Mouse (Mus musculus): ENCODE measurements around the gene Slc26a6. TPM values are rescaled to one million over a fixed set of nuclear protein-coding genes. Genes with fewer than 3 reads are reported as not detected.
A peak's percentile ranks its signal among the peaks of the same experiment; 100 is the strongest.

Gene Slc26a6
- polyA plus RNA-seq (2017; shearing (Covaris generic)), result 10 to 100 TPM in 1 of 3 experiments, 1 to 10 TPM in 2; 7.3 to 12.6 (median 8.2) TPM

DNA sequence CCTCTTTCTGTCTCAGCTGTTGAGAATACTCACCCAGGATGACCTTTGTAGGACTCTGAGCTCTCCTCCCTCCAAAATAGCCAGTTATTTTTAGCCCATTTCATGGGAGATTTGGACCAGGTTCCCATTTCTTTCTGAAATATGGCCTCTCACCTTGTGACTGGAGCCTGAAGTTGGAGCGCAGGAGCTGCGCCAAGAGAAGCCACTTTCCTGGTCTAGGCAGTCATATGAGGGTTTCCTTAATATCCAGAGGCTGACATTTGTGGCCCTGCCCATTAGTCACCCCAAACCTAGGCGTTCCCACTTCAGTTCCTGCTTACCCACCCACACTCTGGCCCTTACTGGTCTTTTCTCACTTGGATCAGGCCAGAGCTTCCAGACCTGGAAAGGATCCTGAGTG, at the start of gene Slc26a6:
Gene Slc26a6 (plus strand): TSS at position 308 of the 400 bp plus-strand sequence.
- no peak for ATAC-seq

DNA sequence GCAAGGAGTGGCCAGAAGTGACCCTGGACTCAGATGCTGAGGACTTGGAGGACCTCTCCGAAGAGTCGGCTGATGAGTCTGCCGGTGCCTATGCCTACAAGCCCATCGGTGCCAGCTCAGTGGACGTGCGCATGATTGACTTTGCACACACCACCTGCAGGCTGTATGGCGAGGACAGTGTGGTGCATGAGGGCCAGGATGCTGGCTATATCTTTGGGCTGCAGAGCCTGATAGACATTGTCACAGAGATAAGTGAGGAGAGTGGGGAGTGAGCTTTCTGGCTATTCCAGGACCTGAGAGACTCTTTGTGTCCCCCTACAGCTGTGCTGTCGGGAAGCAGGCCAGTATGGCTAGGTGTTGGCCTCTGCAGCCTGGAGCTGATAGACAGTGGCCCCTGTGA, 47.3 kb upstream of the Slc26a6 start:
- no peak for ATAC-seq

DNA sequence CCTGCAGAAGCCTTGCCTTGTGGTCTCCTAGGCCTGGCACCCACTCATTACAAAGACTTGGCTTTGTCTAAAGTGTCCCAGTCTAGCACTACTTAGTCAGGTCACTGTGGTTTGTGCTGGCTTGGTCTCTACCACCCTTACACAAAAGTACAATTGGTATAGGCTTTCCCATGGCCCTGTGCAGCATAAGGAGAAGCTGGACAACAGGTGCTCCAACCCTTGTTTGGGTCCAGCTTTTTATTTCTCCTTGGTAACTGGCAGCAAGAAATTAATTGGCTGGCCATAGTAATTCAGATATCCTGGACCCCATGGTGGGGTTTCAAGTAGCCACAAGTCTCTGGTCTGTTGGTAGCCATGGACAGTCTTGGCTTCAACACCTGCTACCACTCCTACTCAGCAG, 46.7 kb upstream of the Slc26a6 start:
- no peak for ATAC-seq

DNA sequence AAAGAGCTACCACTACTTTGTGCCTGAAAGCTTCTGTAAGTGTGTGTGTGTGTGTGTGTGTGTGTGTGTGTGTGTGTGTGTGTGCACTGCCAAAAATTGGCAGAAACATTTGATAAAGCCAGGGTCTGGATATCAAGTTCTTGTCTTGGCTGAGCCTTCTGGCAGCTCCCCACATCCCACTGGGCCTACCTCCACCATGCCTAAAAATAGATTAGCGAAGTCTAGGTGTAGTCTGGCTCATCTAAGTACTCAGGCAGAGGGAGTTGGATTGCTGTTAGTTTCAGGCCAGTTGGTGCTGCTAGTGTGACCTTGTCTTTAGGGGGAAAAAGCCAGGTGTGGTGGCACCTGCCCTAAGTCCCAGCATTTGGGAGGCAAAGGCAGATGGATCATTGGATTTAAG, 46.3 kb upstream of the Slc26a6 start:
- no peak for ATAC-seq

DNA sequence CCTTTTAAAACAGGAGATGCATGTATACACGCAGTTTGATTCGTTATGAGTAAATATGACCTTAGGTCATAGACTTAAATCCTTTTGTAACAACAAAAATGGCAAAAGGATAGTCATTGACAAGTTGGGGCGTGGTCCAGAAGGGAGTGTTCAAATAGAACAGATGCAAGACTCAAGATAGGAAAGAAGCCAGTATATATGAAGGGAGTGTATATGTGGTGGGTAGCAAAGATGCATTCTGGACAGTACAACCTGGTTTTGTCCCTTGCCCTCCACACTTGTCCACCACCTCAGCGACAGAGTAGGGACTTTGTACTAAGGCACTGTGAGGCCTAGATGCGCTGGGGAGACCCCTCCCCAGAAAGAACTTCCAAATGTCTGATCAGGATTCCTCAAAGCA, 45.4 kb upstream of the Slc26a6 start:
- ATAC-seq, result no peak

DNA sequence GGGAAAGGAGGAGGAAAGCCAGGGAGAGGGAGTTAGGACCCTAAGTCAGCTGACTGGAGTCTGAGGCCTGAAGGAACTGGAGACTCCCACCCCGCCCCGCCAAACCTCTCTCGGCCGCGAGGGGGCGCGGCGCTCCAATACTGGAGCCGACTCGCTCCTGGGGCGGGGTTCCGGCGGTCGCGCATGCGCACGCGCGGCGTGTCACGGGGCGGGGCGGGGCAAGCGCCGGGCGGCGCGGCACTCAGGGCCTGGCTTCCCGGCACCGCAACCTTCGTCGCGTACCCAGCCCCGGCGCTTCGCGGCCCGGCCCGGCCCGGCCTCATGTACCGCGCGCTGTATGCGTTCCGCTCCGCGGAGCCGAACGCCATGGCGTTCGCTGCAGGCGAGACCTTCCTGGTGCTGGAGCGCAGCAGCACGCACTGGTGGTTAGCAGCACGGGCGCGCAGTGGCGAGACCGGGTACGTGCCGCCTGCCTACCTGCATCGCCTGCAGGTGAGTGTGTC, 44.9 kb upstream of the Slc26a6 start, which contains the start of gene Nckipsd:
Gene Nckipsd (plus strand): TSS at position 206 of the 503 bp plus-strand sequence.
- peak; percentile 91 for ATAC-seq

DNA sequence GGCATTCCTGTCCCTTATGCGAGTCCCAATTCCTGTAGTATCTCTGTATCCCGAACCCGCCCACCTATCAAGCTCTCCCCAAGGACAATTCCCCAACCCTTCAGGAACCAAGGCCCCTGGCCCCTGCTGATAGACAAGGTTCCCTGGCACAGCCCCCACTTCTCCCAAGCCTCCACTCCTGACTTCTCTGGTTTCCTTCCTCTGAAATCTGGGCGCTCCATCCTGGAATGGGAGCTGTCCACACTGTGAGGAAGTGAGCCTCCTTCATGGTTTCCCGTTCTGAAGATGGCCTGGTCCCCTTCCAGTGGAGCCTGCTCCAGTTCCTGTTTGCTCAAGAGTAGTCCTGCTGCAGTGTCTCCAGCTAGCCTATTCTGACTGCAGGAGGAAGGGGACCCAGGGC, 43.9 kb upstream of the Slc26a6 start:
- ATAC-seq, result no peak

DNA sequence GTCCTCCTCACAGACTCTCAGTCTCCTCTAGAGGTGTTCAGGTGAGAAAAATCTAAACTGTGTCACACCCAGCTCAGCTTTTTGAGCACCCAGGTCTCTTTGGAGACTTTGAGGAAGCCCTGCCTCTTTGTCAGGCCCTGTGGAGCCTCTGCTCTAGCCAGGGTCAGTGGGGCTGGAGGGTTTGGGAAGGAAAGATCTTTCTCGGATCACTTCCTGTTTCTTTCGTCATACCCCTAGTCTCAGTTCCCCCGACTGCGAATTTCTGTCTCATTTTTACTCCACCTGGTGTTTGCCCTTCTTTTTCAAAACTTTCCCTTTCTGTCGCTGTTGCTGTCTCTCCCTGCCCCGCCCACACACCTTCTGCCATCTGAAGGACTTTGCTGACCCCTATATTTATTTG, 43.4 kb upstream of the Slc26a6 start:
- ATAC-seq, result no peak

DNA sequence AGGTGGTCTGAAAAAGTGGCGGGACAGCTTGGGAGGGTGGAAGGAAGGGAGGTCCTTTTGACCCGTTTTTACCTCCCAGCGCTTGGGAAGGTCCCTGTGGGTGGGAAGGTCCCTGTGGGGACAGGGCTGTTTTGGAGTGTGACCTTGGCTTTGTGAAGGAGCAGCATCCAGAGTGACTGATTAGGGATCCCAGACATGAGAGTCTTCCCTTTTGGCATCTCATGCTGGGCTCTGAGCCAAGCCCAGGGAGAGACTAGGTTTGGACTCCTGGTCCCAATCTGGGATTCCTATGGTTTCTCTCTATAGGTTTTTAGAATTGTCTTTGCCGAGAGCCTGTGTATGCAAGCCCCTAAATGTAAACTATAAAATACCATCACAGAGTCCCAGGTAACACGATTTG, 42.6 kb upstream of the Slc26a6 start:
- ATAC-seq, result no peak

DNA sequence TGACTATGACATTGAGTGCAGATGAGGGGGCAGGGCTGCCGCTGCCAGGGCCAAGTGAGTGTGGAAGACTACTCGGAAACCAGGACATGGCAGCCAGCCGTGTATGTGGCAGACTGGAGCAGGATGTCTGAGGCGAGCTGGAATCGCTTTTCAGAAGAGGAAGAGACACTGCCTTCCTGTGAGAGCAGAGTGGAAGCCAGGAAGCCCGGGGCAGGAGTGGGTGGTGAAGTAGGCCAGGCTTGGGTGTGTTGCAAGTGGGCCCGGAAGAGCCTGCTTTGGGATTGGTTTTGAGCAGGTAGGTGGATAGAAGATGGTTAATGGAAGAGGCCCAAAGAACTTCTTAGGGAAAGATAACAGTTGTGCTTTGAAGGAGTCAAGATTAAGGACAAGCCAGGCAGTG, 37.5 kb upstream of the Slc26a6 start:
- no peak for ATAC-seq

DNA sequence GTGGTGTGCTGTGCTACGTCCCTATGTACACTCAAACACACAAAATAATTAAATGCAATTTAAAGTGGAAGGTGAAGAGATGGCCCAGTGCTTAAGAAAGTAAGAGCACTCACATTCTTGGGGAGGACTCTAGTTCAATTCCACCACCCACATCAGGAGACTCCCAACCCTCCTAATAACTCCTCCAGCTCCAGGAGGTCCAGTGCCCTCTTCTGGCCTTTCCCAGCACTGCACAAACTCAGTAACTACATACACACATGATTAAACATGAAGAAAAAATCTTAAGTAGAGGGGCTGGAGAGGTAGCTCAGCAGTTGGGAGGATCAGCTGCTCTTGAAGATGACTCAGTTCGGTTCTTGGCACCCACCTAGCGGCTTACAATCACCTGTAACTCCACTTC, 33.6 kb upstream of the Slc26a6 start:
- ATAC-seq, result no peak

DNA sequence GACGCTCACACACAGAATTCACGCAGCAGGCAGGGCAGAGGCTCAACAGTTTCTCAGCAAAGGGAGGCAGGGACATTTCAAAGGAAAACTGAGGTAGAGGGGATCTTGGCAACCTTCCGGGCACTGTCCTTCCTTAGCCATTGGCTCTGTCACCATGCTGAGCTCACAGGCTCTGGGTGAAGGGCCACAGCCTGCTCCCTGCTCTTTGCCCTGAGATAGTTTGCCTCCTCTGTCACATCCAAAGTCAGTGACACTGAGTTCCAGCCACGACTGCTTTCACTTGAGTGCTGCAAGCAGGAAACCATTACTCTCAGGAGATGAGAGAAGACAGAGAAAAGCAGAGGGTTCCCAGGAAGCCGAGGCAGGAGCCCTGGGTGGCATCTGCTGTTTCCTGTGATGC, 33.0 kb upstream of the Slc26a6 start:
- no peak for ATAC-seq

DNA sequence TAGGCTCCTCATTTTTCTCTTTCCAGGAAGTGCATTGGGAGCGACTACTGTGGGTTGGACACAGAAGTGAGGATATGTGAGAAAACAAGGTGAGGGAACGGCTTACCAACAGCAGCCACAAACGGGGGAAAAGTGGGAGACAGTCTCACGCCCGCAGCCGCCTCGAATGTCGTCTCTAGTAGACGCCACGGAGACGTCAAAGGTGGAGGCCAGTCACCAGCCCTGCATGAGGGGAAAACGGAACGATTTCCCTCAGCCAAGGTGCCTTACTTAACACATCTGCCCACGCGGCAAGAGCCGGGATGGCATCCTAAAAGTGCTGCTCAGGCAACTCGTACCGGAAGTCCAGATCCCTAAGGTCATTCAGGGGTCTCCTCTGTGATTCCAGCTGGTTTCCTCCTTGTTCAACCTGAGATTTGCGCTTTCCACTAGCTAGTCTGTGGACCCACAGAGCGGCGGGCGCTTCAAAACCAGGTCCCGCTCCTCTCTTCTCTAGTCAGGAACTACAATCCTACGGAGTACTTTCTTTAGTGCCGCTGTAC, 28.9 kb upstream of the Slc26a6 start:
- ATAC-seq, result no peak

DNA sequence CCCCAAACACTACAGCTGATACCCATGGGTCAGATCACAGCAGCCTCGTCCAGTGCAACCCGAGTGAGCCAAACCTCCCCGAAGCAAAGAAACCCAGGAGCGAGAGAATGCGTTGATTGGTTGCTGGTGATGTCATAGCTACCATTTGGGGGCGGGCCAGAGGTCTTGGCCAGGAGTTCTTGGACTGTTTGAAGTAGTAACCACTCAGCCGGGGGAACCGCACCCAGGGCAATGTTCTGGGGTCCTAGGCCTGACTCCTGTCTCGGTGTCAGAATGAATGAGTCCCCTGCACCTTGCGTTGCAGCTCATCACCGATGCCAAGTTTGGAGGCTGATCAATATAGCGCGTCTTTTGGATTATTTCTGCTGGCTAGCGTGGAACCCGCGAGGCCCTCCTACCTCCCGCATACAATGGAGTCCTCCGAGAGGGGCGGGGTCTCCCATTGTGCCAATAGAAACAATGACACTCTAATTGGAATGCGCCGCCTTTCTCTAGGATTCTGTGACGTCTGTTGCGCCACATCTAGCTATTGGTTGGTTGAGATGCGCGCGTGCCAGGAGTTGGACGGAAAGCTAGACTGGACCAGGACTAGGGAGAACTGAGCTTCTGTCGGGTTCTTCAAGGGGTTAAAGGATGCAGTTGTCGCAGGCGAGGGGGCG, 28.2 kb upstream of the Slc26a6 start:
- ATAC-seq, result no peak

DNA sequence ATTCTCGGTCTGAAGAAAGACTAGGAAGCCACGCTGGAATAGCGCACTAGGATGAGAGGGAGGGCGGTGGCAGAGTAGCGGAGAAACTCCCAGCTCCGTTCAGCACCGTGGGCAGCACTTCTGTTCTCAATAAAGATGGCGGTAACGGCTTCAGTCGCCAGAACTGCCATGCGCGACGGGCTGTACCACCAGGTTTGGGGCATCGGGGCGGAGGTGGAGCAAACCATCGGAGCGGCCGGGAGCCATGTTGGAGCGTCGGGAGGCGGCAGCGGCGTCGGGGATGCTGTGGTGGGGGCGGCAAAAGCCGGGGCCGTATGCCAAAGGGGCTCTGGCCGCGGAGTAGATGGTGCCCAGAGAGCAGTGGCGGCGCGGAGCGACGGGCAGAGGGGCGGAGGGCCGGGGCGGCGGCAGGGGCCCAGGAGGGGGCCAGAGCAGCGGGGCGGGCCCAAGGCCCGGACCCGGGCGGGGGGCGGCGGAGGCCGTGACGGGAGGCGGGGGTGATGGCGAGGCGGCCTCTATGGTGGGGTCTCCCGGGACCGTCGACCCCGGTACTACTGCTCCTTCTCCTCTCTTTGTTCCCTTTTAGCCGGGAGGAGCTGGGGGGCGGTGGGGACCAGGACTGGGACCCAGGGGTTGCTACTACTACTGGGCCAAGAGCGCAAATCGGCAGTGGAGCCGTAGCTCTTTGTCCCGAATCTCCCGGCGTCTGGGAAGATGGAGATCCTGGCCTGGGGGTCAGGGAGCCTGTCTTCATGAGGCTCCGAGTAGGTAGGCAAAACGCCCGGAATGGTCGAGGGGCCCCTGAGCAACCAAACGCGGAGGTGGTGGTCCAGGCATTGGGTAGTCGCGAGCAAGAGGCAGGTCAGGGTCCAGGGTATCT, 27.0 kb upstream of the Slc26a6 start, which contains the start of gene Celsr3:
Gene Celsr3 (plus strand): TSS at position 501 of the 880 bp plus-strand sequence.
- no peak for ATAC-seq

DNA sequence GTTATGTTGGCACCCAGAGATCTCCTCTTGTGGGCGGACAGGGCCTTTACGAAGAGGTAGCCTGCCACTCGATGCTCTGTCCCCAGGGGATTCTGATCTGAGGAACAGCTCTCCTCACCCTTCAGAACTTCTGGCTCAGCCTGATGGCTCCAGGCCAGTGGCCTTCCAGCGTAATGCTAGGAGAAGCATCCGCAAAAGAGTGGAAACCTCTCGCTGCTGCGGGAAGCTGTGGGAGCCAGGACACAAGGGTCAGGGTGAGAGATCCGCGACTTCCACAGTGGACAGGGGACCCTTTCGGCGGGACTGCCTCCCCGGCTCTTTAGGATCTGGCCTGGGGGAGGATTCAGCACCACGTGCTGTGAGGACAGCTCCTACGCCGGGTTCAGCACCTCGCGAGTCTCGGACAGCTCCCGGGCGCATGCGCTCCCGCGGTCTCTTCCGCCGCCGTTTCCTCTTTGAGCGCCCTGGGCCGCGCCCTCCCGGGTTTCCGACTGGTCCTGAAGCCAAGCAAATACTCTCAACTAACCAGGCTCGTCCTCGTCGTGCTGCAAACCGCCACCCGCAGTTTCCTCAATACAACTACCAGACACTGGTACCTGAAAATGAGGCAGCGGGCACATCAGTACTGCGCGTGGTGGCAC, 26.3 kb upstream of the Slc26a6 start:
- ATAC-seq, result peak; percentile 48

DNA sequence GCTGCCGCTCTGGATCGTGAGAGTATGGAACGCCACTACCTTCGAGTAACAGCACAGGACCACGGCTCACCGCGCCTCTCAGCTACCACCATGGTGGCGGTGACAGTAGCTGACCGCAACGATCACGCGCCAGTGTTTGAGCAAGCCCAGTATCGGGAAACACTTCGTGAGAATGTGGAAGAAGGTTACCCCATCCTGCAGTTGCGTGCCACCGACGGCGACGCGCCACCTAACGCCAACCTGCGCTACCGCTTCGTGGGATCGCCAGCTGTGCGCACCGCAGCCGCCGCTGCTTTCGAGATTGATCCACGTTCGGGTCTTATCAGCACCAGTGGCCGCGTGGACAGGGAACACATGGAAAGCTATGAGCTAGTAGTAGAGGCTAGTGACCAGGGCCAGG, 25.6 kb upstream of the Slc26a6 start:
- ATAC-seq, result no peak

DNA sequence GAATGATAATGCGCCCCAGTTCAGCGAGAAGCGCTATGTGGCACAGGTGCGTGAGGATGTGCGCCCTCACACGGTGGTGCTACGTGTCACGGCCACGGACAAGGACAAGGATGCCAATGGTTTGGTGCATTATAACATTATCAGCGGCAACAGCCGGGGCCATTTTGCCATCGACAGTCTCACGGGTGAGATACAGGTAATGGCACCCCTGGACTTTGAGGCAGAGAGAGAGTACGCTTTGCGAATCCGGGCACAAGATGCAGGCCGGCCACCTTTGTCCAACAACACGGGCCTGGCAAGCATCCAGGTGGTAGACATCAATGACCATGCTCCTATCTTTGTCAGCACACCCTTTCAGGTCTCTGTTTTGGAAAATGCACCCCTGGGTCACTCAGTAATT, 25.2 kb upstream of the Slc26a6 start:
- no peak for ATAC-seq

DNA sequence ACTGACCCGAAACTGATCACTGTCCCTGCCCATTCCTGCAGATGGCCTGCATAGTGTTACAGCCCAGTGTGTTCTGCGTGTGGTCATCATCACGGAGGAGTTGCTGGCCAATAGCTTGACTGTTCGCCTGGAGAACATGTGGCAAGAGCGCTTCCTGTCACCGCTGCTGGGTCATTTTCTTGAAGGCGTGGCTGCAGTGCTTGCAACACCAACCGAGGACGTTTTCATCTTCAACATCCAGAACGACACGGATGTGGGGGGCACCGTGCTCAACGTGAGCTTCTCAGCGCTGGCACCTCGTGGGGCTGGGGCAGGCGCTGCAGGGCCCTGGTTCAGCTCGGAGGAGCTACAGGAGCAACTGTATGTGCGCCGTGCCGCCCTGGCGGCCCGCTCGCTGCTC, 21.4 kb upstream of the Slc26a6 start:
- ATAC-seq, result no peak

DNA sequence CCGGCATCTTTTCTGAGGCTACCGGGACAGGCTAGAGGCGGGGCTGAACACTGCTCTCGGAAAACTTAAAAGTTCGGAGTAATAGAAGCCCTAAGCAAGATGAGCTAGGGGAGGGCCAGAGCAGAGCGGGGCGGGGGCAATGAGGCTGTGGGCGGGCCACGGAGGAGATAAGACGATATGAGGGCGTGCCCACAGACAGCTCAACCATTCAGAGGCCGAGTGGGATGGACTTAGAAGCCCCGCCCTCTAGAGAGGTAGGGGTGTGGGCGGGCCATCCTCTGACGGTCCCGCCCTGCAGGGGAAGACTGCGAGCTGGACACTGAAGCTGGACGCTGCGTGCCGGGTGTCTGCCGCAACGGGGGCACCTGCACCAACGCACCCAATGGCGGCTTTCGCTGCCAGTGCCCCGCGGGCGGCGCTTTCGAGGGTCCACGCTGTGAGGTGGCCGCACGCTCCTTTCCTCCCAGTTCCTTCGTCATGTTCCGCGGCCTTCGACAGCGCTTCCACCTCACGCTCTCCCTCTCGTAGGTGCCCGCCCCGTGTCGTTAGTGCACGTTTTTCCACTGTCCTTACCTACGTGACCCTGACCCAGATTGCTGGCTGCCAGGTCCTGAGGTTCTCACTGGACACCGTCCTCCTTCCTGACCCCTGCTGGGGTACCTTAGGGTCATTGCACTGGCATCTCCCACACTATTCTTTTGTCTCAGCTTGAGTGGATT, 20.5 kb upstream of the Slc26a6 start:
- peak; percentile 95 for ATAC-seq

DNA sequence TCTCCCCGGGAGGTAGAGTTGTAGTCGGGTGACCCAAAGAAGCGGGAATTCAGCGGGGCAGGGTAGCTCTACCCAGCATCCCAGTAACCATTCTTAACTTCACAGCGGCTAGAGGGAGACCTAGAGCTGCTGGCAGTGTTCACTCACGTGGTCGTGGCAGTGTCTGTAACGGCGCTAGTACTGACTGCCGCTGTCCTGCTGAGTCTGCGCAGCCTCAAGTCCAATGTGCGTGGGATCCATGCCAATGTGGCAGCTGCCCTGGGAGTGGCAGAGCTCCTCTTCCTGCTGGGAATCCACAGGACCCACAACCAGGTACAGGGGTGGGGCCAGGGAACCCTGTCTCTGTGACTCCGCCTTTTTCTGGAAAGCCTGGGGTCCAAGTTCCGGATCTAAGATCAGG, 10.1 kb upstream of the Slc26a6 start:
- no peak for ATAC-seq

DNA sequence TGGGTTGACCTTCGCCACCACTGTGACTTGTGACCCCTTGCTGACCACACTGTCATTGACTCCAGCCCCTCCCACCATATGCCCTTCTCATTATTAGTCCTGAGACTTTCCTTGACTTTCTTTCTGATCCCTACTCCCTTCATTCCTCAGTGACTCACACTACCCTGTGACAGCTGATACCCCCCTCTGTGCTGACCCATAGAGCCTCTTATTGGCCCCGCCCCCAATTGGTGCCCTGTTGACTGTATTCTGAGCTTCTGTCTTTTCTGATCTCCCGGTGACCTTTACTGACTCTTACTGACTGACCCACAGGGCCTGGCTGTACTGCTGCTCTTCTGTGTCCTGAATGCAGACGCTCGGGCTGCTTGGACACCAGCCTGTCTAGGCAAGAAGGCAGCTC, 7.7 kb upstream of the Slc26a6 start:
- no peak for ATAC-seq
